Mouse (Mus musculus) thymus, adult 18-20 months (tissue): ENCODE results near the gene Mtcl1.

Experiments used
- DNase-seq, 2 experiments: peaks; one replicate each; pipeline ENCODE4 v3.0.0; 2022; ENCODE audit warnings: mixed read lengths in 2 of 2

Gene Mtcl1

DNA sequence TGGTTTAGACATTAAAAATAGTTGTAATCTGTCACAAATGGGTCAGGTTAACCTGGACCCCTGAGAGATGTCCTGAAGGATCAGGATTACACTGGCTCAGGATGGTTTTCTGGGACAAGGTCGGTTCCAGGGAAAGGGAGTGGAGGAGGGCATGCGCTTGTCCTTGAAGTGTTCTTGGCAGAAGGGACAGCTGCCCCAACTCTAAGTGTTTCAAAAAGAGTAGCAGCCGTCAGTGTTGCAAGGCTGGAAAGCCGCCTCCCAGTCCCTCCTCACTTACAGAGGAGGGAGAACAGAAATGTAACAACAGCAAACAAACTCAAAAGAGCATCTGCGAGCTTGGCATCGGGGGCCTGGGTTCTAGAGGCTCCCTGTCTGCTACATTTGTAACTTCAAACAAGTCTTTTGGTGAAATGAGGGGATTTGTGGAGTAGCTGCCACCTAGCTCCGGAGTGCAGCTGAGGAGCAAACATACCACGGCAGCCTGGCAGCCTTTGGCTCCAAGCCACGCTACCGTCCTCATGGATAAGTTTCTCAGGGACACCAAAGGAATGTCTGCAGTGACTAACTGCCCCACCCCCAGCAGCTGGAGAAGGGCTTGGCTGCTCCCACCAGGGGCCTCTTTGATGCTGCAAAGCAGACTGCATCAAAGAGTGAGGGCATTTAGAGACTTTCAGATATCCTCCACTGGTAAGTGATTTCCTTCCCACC lies 44.5 kb downstream of the Mtcl1 start:
- no peak for DNase-seq

DNA sequence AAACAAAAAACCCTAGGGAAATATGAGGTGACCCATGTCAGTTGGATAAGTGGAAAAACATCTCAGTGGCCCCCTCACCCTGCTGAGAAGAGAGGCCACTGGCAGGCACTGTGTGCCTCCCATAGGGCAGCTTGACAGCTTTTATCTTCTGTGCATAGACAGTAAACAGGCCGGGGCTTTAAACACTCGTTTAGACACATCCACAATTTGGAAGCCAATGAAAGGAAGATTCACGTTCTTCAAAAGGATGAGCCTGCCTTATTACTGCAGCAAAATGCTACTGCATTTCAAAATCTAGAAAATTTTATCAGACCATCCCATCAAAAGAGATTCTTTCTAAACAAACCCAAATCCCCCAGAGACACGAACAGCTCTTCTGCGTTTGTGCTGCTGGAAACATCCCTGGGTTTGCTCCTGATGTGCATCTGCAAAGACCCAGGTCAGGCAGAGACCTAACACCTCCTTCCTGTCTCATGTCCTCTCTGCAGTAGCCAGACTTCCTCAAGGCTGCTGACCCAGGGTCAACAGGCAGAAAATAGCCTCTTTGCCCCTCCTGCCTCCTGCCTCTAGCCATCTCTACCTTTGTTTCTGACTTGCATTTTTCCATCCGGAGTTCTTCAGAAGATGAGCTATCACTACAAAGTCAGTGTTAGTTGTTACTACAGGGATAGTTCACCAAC lies 46.6 kb downstream of the Mtcl1 start:
- no peak for DNase-seq

DNA sequence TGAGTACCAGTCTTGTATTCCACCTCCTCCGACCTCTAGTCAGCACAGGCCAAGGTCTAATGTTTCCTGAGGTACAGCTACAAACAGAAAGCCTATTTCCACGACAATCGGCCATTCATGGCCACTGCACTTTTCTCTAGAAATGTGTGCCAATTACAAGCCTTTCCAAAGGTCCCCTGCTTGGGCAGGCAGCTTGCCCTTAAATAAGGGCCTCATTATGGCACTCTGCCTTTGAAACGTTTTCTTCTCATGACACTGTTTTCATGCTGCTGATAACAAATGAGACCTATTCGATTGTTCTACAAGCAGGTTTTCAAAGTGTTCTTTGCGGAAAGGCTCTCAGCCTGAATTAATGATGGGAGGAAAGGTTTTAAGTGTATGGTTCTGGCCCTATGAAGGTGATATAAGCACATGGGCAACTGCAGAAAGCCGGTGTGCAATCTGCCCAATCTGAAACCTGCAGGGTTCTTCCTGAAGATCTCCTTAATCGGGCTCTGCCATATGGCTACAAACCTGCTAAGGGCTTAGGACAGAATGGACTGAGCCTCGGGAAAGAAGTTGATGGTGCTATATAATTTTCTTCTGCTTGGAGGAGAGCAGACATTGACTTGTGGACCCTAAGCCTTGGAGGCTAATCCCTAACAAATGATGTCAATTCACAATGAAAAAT lies 47.8 kb downstream of the Mtcl1 start:
- DNase-seq: no peak

DNA sequence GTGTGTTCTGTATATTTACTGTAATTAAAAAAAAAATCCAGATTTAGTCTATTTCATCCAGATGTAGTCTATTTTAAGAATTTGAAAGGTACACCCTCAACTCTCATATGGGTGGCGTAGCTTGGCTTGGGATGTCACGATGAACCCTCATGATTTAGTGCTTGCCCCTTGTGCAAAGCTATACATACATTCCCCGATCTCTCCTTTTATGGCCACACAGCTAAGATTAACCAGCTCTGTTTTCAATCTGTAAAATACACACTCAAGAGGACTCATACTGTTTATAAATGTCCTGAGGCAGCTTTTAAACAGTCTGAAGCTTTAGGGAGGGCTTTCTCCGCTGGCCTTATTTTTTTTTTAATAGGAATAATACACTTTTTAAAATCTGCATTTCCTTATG lies 49.8 kb downstream of the Mtcl1 start:
- no peak for DNase-seq

DNA sequence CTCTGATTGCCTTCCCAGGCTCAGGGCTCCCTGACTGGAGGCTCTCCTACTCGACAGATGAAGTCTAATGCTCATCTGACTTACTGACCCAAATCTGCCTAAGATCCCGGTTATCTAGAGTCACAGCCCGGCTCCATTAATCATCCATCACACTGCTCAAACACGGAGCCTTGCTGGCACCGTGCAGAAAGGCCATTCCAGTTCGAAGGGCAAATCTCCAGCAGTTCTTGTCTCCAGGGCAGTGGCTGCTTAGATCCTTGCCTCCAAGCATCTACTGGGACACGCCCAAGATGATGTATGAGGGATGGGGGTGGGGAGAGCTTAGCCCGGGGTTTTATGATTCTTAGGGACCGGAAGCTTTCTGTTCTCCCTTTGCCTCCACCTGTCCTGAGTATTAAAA lies 55.0 kb downstream of the Mtcl1 start:
- DNase-seq: no peak

DNA sequence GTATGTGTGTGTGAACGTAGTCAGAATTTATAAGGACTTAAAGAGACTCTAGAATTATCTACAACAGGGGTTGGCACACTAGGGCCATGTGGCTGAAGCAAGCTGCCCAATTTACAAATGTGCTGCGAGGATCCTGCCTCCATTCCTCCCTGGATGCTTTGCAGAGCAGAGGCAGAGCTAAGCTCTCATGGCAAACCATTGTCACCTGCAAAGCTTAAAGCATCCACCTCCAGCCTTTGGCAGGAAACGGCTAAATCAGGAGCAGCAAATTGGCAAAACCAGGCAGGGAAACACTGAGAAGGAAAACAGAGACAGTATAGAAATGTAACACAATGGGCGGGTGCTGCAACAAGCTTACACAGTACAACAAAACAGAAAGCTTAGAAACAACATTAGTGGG lies 61.2 kb downstream of the Mtcl1 start:
- DNase-seq: no peak

DNA sequence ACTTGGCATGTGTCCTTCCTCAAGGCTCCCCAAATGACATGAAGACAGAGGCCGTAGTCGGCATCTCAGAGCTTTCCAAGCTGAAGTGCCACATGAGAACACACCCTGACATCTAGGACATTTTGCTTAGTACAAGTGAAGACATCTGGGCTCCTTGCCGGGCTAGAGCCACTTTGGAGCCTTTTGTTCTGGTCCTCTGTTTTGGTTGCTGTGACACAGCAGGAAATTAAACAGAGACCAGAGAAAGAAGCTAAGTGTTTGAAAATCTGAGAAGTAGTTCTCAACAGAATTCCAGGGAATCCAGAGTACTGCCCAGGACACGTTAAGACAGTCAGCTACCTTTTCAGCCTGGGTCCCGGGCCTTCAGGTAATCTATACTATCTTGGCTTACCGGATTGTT lies 68.2 kb downstream of the Mtcl1 start:
- DNase-seq: no peak

DNA sequence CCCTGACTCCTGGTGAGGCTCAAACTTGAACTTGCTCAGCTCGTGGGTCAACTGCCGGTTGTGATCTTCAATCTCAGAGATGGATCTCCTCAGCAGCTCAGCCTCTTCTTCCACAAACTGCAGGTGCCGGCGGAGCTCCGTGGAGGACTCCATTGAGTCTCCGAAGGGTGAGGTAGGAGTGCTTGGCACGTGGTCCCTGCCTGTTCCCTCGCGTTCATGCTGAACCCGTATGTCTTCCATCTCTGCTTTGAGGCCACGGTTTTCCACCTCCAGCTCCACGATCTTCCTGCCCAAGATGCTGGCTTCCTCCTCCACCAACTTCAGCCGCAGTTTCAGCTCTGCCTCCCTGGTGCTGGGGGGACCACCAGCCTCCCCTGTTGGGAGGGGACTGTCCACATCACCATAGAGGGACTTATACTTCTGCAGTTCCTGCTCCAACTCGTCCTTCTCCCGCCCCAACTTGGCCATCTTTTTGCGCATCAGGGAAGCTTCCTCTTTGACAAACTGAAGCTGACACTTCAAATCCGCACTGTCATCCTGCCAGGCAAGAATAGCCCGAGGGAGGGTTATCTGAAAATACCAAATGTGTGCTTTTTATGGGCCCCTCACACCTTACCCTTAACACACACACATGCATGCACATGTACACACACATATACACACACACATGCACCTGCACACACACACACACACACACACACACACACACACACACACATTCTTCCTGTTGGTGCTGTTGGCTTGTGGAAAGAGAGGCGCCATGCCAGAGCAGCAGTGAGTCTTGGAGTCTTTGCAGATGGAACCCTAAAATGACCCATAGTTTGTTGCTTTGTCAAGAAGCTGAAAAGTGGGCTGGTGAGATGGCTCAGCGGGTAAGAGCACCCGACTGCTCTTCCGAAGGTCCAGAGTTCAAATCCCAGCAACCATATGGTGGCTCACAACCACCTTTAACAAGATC lies 69.4 kb downstream of the Mtcl1 start:
- no peak for DNase-seq

DNA sequence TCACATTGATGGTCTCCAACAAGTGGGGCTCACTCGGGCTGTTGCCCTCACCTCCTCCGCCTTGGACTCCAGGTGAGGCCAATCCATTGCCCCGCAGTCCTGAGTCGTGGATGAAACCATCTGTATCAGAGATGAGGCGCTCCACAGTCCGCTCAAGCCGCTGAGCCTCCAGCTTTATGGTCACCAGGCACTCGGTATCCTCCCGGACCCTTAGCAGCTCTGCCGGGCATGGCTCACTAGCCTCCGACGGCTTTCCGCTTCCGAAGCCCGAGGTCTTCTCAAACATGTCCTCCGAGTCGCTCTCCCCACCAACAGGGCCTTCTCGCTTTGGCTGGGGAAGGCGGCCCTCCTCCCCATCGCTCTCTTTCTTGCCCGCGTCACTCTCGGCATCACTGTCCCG lies 70.2 kb downstream of the Mtcl1 start:
- DNase-seq: no peak

DNA sequence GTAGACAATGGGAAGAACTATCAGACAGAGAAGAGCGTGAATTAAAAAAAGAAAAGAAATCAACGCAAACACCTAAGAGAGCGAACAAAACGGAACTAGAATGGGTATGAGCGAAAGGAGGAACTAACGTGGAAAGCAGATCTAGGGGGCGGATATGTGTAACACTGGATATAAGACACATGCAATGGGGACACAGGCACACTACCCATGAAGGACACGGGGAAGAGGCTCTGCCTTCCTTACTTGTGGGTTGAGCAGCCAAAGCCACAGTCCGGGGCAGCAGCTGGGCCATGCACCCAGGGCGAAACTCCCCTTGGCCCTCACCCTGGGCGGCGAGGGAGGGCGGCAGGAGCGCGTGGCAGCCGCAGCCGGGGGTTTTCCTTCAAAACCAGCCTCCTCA lies 71.4 kb downstream of the Mtcl1 start:
- no peak for DNase-seq

DNA sequence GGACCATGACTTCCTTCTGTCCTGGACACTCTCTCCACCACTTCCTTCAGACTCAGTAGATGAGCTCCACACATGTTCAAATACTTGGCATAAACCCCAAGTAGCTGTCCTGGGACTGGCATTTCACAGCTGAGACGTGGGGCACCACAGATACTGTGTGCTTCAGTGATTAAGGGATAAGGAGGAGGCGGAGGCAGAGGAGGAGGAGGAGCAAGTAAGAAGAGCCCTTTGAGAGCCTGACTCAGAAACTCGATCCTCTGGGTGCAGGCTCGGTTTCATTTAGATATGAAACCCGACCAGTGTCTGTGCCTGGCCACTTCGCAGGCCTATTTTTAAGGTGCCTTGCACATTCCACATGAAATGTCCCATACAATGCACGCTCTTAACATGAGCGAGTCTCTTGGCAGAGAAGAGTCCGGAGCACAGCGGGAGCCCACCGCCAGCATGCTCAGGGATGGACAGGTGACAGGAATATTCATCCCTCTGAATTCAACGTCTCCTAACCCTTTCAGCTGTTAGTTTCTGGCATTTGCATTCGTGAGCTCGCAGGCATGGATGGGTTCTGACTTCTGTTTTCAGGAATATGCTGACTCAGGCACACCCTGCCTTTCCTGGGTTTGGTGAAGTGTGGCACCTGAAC lies 74.8 kb downstream of the Mtcl1 start:
- DNase-seq: no peak

DNA sequence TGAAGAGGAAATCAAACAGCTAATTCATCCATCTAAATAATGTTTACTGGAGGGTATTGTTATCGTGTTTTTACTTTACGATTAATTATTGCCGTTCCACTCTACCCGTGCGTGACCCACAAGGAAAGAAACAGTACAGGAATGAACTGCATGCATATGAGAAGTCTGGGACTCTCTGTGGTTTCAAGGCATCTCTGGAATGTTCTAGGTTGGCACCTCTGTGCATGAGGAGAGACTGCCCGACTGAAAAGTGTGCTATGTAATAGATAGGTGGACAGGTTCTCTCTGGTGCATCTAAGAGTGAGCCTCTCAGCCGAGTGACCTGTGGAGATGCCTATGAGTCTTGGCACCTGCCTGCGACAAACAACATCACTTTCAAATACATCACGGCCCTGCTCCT lies 78.7 kb downstream of the Mtcl1 start:
- no peak for DNase-seq

DNA sequence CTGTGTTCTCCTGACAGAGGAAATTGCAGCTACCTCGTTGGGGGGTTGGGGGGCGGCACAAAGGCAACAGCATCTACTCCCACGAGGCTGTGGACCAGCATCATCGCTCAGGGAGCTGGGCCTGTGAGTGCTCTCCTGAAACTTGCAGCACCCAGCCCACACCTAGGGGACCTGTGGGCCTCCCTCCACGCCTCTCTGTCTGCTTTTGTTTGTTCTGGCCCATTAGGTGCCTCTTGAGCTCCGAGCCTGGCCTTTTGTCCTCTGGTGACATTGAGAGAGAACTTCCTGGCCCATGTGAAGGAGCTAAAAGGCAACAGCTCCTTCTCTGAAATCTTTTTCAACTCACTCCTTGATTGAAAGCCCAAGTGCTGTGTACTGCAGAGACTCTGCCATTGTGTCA lies 79.8 kb downstream of the Mtcl1 start:
- DNase-seq: no peak

DNA sequence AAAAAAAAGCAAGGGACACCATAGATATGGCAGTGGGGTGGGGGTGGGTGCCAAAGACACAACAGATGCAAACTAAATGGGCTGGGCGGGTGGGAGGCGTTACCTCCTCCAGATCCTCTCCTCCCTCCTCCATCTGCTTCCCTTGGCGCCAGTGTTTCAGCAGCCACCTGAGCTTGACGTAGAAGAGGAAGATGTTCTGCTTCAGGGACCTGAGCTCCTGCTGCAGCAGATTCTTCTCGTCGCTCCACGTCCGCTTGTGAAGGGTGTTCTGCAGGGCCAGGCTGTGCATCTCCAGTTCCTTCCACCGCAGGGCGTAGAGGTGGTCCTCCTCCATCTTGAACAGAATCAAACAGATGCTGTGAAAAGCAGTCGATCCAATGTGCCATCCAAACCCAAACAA lies 81.4 kb downstream of the Mtcl1 start:
- DNase-seq: no peak

DNA sequence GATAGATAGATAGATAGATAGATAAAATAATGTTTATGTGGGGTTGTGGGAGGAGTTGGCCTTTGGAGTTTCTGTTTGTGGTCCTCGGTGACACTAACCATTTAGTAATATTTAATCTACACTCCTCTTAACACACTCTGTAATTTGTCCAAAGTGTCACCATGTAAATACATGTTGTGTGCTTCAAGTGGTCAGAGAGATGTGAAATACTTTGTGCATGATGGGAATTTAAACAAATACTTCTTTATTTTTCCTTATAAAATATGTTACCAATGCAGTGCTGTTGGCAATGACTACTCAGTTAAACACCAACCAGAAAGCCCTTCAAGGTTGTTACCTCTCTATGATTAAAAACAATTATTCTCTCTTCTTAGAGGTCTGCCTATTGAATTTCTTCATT lies 83.9 kb downstream of the Mtcl1 start:
- no peak for DNase-seq

DNA sequence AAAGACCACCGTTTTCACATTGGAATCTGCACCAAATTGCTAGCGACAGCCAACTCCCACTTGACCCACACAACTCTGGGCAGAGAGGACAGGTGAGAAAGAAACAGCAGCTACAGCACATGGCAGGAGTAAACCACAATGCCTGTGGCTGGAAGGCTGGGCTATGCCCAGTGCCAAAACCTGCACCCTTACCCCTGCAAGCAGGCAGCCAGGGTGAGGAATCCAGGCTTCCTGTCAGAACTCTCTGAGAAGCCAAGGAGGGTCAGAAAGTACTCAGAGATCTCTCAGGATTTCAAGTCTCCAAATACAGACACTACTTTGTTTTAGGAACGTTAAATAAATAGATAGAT lies 84.3 kb downstream of the Mtcl1 start:
- DNase-seq: no peak

DNA sequence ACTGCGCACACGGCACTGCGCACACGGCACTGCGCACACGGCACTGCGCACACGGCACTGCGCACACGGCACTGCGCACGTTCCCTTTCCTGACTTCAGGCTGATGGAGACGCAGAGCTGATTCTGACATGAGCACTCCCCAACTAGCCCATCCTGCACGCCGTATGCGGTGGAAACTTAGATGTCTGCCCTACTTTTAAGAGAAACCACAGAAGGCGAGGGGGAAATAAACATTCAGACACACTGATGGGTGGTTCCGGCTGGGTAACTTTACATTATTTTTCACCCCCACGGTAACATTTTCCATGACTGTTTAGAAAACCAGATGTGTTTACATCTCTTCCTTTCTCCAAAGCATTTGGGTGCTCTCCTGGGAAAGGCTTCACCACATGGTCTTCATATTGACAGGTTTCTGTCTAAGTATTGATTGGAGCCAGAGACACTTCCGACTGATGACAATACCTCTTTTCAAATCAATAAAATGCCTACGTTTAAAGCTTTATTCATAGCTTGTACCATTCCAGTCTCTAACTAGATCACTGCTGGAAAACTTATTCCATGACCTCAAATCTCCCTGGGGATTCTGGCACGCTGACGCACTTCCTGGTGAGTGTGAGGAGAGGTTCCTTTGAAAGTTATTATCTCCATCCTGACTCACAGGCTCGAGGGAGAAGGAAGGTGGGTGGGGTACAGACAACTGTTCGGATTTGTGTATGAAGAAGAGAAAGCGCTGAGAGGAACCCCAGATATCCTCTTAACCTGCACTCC lies 84.8 kb downstream of the Mtcl1 start:
- DNase-seq: no peak

DNA sequence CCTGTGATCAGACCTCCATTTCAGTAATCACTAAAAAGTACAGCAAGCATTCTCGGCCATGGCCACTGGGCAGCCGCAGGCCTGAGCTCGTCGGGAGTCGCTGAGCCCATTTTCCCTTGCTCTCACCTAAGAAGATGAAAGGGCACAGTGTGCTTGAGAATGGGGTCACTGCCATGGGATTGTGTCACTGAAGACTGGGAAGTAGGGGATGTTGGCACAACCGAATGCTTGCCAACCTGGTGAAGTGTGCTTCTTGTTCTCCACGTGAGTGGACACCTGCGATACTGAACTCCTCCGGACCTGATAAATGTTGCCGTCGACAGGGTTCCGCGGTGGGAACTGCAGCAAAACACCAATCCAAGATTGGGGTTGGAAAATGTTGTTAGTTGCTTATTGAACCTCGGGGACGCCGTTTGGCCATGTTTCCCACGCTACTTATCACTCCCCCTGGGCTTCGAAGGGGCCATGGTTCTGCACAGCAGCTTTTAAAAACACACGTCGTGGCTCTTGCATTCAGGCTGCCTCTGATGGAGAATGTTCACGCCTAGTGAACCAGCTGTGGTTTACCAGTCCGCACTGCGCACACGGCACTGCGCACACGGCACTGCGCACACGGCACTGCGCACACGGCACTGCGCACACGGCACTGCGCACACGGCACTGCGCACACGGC lies 85.6 kb downstream of the Mtcl1 start:
- no peak for DNase-seq

DNA sequence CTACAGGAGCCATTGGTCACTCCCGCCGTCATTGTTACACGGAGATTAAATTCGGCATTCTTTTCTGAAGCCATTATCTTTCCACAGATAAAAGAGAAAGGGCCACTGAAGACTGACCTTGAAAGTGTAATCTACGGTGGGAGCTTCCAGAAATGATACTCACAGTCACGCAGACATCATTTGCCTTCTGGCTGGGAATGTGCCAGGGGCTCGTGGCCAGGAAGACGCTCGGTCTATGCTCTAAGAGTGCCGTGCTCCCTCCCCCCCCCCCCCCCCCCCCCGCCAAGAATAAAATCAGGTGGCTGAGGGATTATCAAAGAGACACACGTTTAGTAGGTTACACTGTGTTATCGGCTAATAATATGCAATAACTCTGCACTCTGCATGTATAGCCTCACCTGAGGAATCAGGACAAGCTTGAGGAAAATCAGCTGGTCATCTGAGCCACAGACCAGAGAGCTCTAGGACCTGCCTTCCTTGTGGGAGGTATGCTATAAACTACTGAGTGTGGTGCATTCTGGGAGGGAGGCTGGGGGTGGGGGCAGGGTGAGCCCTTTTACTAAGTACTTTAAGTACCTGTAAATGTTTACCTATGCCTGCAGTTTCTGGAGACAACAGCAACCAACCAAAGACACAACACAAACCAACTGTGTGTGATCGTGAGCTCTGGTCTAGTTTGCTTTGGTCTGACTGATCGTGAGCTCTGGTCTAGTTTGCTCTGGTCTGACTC lies 87.1 kb downstream of the Mtcl1 start:
- no peak for DNase-seq
